Mouse (Mus musculus): Measurements from ENCODE around the gene Pak1ip1. TPM values are rescaled to one million over a fixed set of nuclear protein-coding genes. Genes with fewer than 3 reads are reported as not detected.

Gene Pak1ip1
- total RNA-seq, 1 experiment from 2014 or later, result 55.6 TPM

GRCm38 (mm10) chr13:41006244-41006643 lies 5.4 kb downstream of the Pak1ip1 start:
- DNase-seq, result no peak

GRCm38 (mm10) chr13:41008271-41008670 lies 7.4 kb downstream of the Pak1ip1 start:
- DNase-seq, result no peak

GRCm38 (mm10) chr13:41008946-41009345 lies 8.1 kb downstream of the Pak1ip1 start:
- DNase-seq, result no peak

GRCm38 (mm10) chr13:41015829-41016634 lies 15.2 kb downstream of the Pak1ip1 start, which contains the start of gene Tmem14c:
Gene Tmem14c, plus strand, starts transcription at chr13:41016292.
- DNase-seq, result peak; percentile 96

GRCm38 (mm10) chr13:41016797-41017405 lies 16.1 kb downstream of the Pak1ip1 start:
- DNase-seq, result peak; percentile 20

- DNase-seq, result no peak
Observed at GRCm38 (mm10) chr13:41017832-41018231, 17.0 kb downstream of the Pak1ip1 start.

GRCm38 (mm10) chr13:41018236-41018635 lies 17.4 kb downstream of the Pak1ip1 start:
- DNase-seq, result no peak

- DNase-seq, result no peak
Observed at GRCm38 (mm10) chr13:41018756-41019591, 18.2 kb downstream of the Pak1ip1 start.

- no peak for DNase-seq
Observed at GRCm38 (mm10) chr13:41020494-41020893, 19.7 kb downstream of the Pak1ip1 start.

- DNase-seq, result peak; percentile 20
Observed at GRCm38 (mm10) chr13:41021607-41022006, 20.8 kb downstream of the Pak1ip1 start.

- DNase-seq, result no peak
Observed at GRCm38 (mm10) chr13:41022099-41022498, 21.3 kb downstream of the Pak1ip1 start.

- no peak for DNase-seq
Observed at GRCm38 (mm10) chr13:41030098-41030497, 29.3 kb downstream of the Pak1ip1 start.

GRCm38 (mm10) chr13:41042511-41042910 lies 41.7 kb downstream of the Pak1ip1 start:
- no peak for DNase-seq

GRCm38 (mm10) chr13:41045901-41046300 lies 45.1 kb downstream of the Pak1ip1 start:
- DNase-seq, result no peak

- DNase-seq, result no peak
Observed at GRCm38 (mm10) chr13:41047280-41047679, 46.5 kb downstream of the Pak1ip1 start.

- DNase-seq, result no peak
Observed at GRCm38 (mm10) chr13:41051965-41052364, 51.1 kb downstream of the Pak1ip1 start.

Other genes with a start within 250 kb of the Pak1ip1 start
- 7.2 and 7.3 TPM in 2 replicates for gene Gcnt2, start 141.3 kb upstream of the Pak1ip1 start, total RNA-seq (2021)
- gene Tmem14c, start 15.3 kb downstream of the Pak1ip1 start, total RNA-seq (2021), result 160 and 178 TPM in 2 replicates
- gene Mak, start 78.7 kb downstream of the Pak1ip1 start, total RNA-seq (2021), result not detected in 2 replicates
- not detected in 2 replicates for gene Gcm2, start 110.0 kb downstream of the Pak1ip1 start, total RNA-seq (2021)
- gene Sycp2l, start 113.3 kb downstream of the Pak1ip1 start, total RNA-seq (2021), result not detected in 2 replicates
- gene Elovl2, start 219.4 kb downstream of the Pak1ip1 start, total RNA-seq (2021), result 0.33 and 3.1 TPM in 2 replicates
- gene Smim13, start 248.8 kb downstream of the Pak1ip1 start, total RNA-seq (2021), result 11.0 and 14.4 TPM in 2 replicates

Data from adrenal gland, postnatal 25 days (tissue).